17 mouse cellular contexts compared by ENCODE assay signal in genomic region chr2:62325388-62325787, GRCm38 (mm10).
DNase-seq lines count a peak whose midpoint lies in the region; ATAC-seq lines count a peak whose summit lies in the region.
"Had no signal": no experiment of that assay in that cellular context is flagged by ENCODE, and none has a peak within 500 bp of the region (broad histone marks: within the 10 kb centered on the region; RNA-seq: fewer than 3 reads in every experiment).

No protein-coding gene starts in this region.

- peak; percentile 36 for DNase-seq in heart, adult 8-10 months (ENCODE audit: low spot score)
- DNase-seq in heart, postnatal 25 days (ENCODE audit: low spot score) = no peak
- DNase-seq in gastrocnemius, adult 18-20 months (ENCODE audit: low spot score) = peak; percentile 76
- DNase-seq in heart, adult 9 months (ENCODE audit: low spot score in 2 of 2) = peak; percentile 16 to 53
- peak; percentile 84 for DNase-seq in skeletal muscle tissue, adult 2 months (ENCODE audit: low read depth, low spot score)
- no peak for DNase-seq in left cerebral cortex, postnatal 10 days (ENCODE audit: extremely low spot score in 1 of 2, low spot score in 2 of 2)
- DNase-seq: cerebellum, adult 9-10 months; kidney, postnatal 10 days; left cerebral cortex, postnatal 4 days; spleen, adult 18-20 months; thymus, adult 18-20 months had no signal

- no peak overlapping the region for H3K4me3 ChIP-seq in hindbrain, embryonic 13.5 days
- H3K4me3 ChIP-seq: layer of hippocampus, adult 2 months; midbrain, embryonic 15.5 days had no signal

- H3K4me2 ChIP-seq in hindbrain, embryonic 13.5 days = no peak overlapping the region
- H3K4me2 ChIP-seq: hindbrain, embryonic 14.5 days; midbrain, embryonic 15.5 days had no signal

- H3K9me3 ChIP-seq in hindbrain, embryonic 13.5 days = no peaks in the 10 kb centered on the region
- H3K9me3 ChIP-seq: midbrain, embryonic 15.5 days had no signal

- no peaks in the 10 kb centered on the region for H3K27me3 ChIP-seq in hindbrain, embryonic 13.5 days
- H3K27me3 ChIP-seq: midbrain, embryonic 15.5 days had no signal

- ATAC-seq in hindbrain, embryonic 13.5 days (ENCODE audit: low FRiP score) = no peak
- ATAC-seq: intestine, embryonic 16.5 days; midbrain, embryonic 15.5 days had no signal

- WGBS in hindbrain, embryonic 13.5 days = 93% methylated on average over 2 of the region's 2 CpGs

- no peak overlapping the region for H3K9ac ChIP-seq in hindbrain, embryonic 13.5 days
- H3K9ac ChIP-seq: hindbrain, embryonic 14.5 days; liver, embryonic 14.5 days; midbrain, embryonic 15.5 days had no signal

- H3K4me1 ChIP-seq in hindbrain, embryonic 13.5 days (replicated peaks) = no peaks in the 10 kb centered on the region
- H3K4me1 ChIP-seq: midbrain, embryonic 15.5 days had no signal

- no peaks in the 10 kb centered on the region for H3K36me3 ChIP-seq in hindbrain, embryonic 13.5 days
- H3K36me3 ChIP-seq: midbrain, embryonic 15.5 days had no signal

- H3K27ac ChIP-seq in hindbrain, embryonic 13.5 days = no peak overlapping the region
- H3K27ac ChIP-seq: hindbrain, embryonic 14.5 days; layer of hippocampus, adult 2 months; liver, embryonic 14.5 days; midbrain, embryonic 15.5 days had no signal

- intact Hi-C loops in heart, postnatal 25 days (cut with DNase I) = no loop called here
- intact Hi-C loops in left cerebral cortex, postnatal 10 days (cut with DNase I) = no loop called here

Comparison
In these comparisons a context has a peak if more than half of its experiments do, and no peak if none do; other contexts are left out.
1. DNase-seq: peak in heart, adult 8-10 months (single experiment), gastrocnemius, adult 18-20 months (single experiment), heart, adult 9 months (2 of 2) and skeletal muscle tissue, adult 2 months (single experiment); none in heart, postnatal 25 days (single experiment) and left cerebral cortex, postnatal 10 days (0 of 2).